Mouse (Mus musculus) heart, postnatal 0 days (tissue): ENCODE data around the gene Gm14412.
"Not testable (repeated sequence)": the region's sequence is repeated elsewhere in the genome, so short reads cannot be mapped to it uniquely, and the experiment has no call there.

Source experiments
- CTCF ChIP-seq: IDR thresholded peaks from 2 replicates; pipeline ENCODE4 v1.5.1; 2016; ENCODE audit warnings: antibody characterized with exemption, control low read depth, low read depth
- EP300 ChIP-seq: IDR thresholded peaks from 2 replicates; pipeline ENCODE4 v1.6.1; 2016; ENCODE audit warnings: antibody characterized with exemption, low read depth

- not testable (repeated sequence) for TF ChIP-seq CTCF, EP300
Measured at GRCm38 (mm10) chr2:177277754-177278153, 46.4 kb downstream of the Gm14412 start.
